Mouse (Mus musculus): ENCODE results near the gene Ankzf1. TPM values are rescaled to one million over a fixed set of nuclear protein-coding genes. Genes with fewer than 3 reads are reported as not detected.
A peak's percentile ranks its signal among the peaks of the same experiment; 100 is the strongest.

Gene Ankzf1
- total and polyA plus RNA-seq, 3 experiments = 5.5 to 16.7 TPM; not detected in 1

DNA sequence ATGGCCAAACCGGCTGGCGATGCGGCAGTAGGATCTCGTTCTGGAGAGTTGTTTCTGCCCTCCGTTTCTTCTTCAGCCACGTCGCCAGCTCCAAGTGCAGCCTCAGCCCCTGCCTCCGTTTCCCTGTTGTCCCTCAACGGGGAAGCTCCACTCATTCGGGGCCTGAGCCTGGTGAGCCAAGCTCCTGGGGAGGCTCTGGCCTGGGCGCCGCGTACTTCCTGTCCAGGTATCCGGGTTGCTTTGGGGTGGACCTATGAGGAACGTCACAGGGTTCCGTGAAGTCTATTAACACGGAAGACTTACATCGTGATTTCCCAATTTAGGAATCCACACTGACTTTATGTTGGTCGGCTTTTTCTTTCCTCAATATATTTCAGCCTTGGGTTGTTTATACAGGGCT, 501 bp downstream of the Ankzf1 start (continued):
- no peak for TF ChIP-seq USF1 (IDR thresholded peaks at IDR 0.05; ENCODE audit: low read depth, low read length)

GRCm38 (mm10) chr1:75201236-75201635, 9.3 kb downstream of the Ankzf1 start:
- Histone ChIP-seq H3K27ac (ENCODE audit: control insufficient read depth, low read depth, low read length) (no peak overlapping the region), H3K9ac (ENCODE audit: control insufficient read depth, low read depth, low read length, poor library complexity, severe bottlenecking) (no peak overlapping the region), H3K9me3 (replicated peaks; ENCODE audit: insufficient read depth, low read length) (no peaks in the 10 kb centered on the region), H3K4me1 (ENCODE audit: control insufficient read depth in 1 of 2, insufficient read depth in 2 of 2, low read length in 2 of 2) (no peaks in the 10 kb centered on the region), H3K27me3 (ENCODE audit: control insufficient read depth in 1 of 2, insufficient read depth in 2 of 2, low read length in 2 of 2) (no peaks in the 10 kb centered on the region), H3K36me3 (ENCODE audit: control insufficient read depth in 1 of 2, insufficient read depth in 2 of 2, low read length in 2 of 2) (no peaks in the 10 kb centered on the region; a peak in 1 of 4 replicates), H3K4me3 (ENCODE audit: control insufficient read depth in 1 of 2, insufficient read depth in 1 of 2, low read depth in 2 of 2, low read length in 2 of 2) (no peak overlapping the region), H3K79me2 (ENCODE audit: control insufficient read depth, insufficient read depth, low read length, poor library complexity) (no peaks in the 10 kb centered on the region)
- no peak for DNase-seq (ENCODE audit: low read depth, low spot score)
- TF ChIP-seq JUND (IDR thresholded peaks at IDR 0.05; ENCODE audit: low read depth, low read length) (no peak), ZC3H11A (IDR thresholded peaks at IDR 0.05; ENCODE audit: low read depth, low read length) (no peak), ZNF384 (IDR thresholded peaks at IDR 0.05; ENCODE audit: low read depth, low read length) (no peak)

DNA sequence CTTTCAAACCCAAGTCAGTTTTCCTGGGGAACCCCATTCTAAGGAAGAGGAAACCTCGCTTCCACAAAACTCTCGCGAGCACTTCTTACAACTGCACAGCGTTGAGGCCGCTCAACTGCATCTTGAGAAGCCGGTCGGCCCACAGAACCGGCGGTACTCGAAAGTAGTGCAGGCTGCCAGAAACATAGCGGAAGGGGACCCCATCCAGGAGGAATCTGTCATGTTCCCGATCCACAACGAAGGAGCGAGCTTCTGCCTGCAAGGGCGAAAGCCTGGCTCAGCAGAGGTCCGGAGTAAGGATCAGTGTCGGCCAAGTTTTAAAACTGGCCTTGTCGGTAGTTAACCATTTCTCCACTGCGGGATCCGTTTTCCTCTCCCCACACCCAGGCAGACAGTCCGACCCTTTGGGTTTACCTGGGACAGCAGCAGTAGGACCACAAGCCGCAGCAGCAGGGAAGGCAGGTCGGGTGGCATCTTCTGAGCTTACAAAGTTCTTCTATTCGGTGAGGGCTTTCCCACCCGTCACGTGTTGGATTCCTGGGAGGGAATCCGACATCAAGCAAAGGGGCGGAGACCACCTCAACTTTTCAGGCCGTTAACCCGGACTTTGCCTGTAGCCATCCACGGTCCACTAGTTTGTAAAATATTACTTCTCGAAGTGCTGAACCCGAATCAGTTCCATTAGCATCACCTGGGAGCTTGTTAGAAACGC, 17.2 kb downstream of the Ankzf1 start:
- Histone ChIP-seq H3K27ac (ENCODE audit: control insufficient read depth, low read depth, low read length) (peak overlapping the region; percentile 84), H3K36me3 (ENCODE audit: control insufficient read depth in 1 of 2, insufficient read depth in 2 of 2, low read length in 2 of 2) (peaks cover 4 to 33% of the 10 kb centered on the region in 2 experiments; a peak in 3 of 4 replicates), H3K9ac (ENCODE audit: control insufficient read depth, low read depth, low read length, poor library complexity, severe bottlenecking) (peak overlapping the region; percentile 96), H3K79me2 (ENCODE audit: control insufficient read depth, insufficient read depth, low read length, poor library complexity) (peaks cover 40% of the 10 kb centered on the region), H3K27me3 (ENCODE audit: control insufficient read depth in 1 of 2, insufficient read depth in 2 of 2, low read length in 2 of 2) (no peaks in the 10 kb centered on the region), H3K4me3 (ENCODE audit: control insufficient read depth in 1 of 2, insufficient read depth in 1 of 2, low read depth in 2 of 2, low read length in 2 of 2) (peak overlapping the region; percentile 50 to 89), H3K9me3 (replicated peaks; ENCODE audit: insufficient read depth, low read length) (no peaks in the 10 kb centered on the region), H3K4me1 (ENCODE audit: control insufficient read depth in 1 of 2, insufficient read depth in 2 of 2, low read length in 2 of 2) (peaks cover 2 to 34% of the 10 kb centered on the region in 2 experiments; a peak in 3 of 4 replicates)
- peak; percentile 88 for DNase-seq (ENCODE audit: low read depth, low spot score)
- TF ChIP-seq ZMIZ1 (IDR thresholded peaks at IDR 0.05; ENCODE audit: low read depth, low read length) = 0 out of 2 replicates have a peak, but pooled peaks have one; percentile 69
- TF ChIP-seq NELFE (IDR thresholded peaks at IDR 0.05; ENCODE audit: low read depth, low read length) = peak; percentile 84
- TF ChIP-seq USF1 (IDR thresholded peaks at IDR 0.05; ENCODE audit: low read depth, low read length) = peak; percentile 93
- TF ChIP-seq SIN3A (IDR thresholded peaks at IDR 0.05; ENCODE audit: low read length) = peak; percentile 13; the same call in 1 of the 2 replicates
- TF ChIP-seq CHD2 (IDR thresholded peaks at IDR 0.05; ENCODE audit: low read length) = peak; percentile 64
- TF ChIP-seq MYC (IDR thresholded peaks at IDR 0.05; ENCODE audit: low read depth, low read length) = peak; percentile 24; the same call in 1 of the 2 replicates
- TF ChIP-seq USF2 (IDR thresholded peaks at IDR 0.05; ENCODE audit: borderline replicate concordance in 1 of 2, insufficient read depth in 1 of 2, low read depth in 1 of 2, low read length in 2 of 2) = peak in 1 of 2 experiments; percentile 65; a peak in 2 of 4 replicates
- TF ChIP-seq MXI1 (IDR thresholded peaks at IDR 0.05; ENCODE audit: low read depth, low read length) = peak; percentile 80
- TF ChIP-seq GATA1 (IDR thresholded peaks at IDR 0.05; ENCODE audit: low read depth, low read length) = no peak
- peak; percentile 60 for TF ChIP-seq BHLHE40 (IDR thresholded peaks at IDR 0.05; ENCODE audit: borderline replicate concordance, low read depth, low read length)
- TF ChIP-seq MEF2A (IDR thresholded peaks at IDR 0.05; ENCODE audit: extremely low read depth, insufficient replicate concordance, low read depth, low read length, poor library complexity, severe bottlenecking) = no peak
- TF ChIP-seq JUND (IDR thresholded peaks at IDR 0.05; ENCODE audit: low read depth, low read length) = no peak
- TF ChIP-seq KAT2A (conservative IDR thresholded peaks at IDR 0.05; ENCODE audit: low read depth, low read length) = no peak; the same call in 1 of the 2 replicates
- TF ChIP-seq ETS1 (IDR thresholded peaks at IDR 0.05; ENCODE audit: low read depth, low read length) = no peak
- TF ChIP-seq ZNF384 (IDR thresholded peaks at IDR 0.05; ENCODE audit: low read depth, low read length) = no peak
- peak; percentile 58 for TF ChIP-seq HCFC1 (IDR thresholded peaks at IDR 0.05; ENCODE audit: low read depth, low read length)
- no peak for TF ChIP-seq NRF1 (IDR thresholded peaks at IDR 0.05; ENCODE audit: insufficient read depth, low read depth, low read length, poor library complexity, severe bottlenecking)
- TF ChIP-seq POLR2A (IDR thresholded peaks at IDR 0.05; ENCODE audit: control insufficient read depth in 1 of 2, insufficient read depth in 1 of 2, low read depth in 1 of 2, low read length in 2 of 2, poor library complexity in 1 of 2) = peak; percentile 85 to 89
- 0 out of 2 replicates have a peak, but pooled peaks have one; percentile 22 for TF ChIP-seq TCF12 (IDR thresholded peaks at IDR 0.05; ENCODE audit: low read depth, low read length)
- TF ChIP-seq ZKSCAN1 (IDR thresholded peaks at IDR 0.05; ENCODE audit: low read depth, low read length) = no peak
- no peak for TF ChIP-seq POLR2AphosphoS5 (IDR thresholded peaks at IDR 0.05; ENCODE audit: borderline replicate concordance, low read depth, low read length)
- TF ChIP-seq E2F4 (IDR thresholded peaks at IDR 0.05; ENCODE audit: borderline replicate concordance, low read depth, low read length) = no peak
- no peak for TF ChIP-seq CTCF (IDR thresholded peaks at IDR 0.05 in 2 of 3, conservative IDR thresholded peaks at IDR 0.05 in 1 of 3; ENCODE audit: control insufficient read depth in 1 of 3, insufficient read depth in 1 of 3, low read depth in 2 of 3, low read length in 3 of 3, poor library complexity in 1 of 3, severe bottlenecking in 1 of 3)
- peak; percentile 5; the same call in 1 of the 2 replicates for TF ChIP-seq ELF1 (IDR thresholded peaks at IDR 0.05; ENCODE audit: low read depth, low read length)
- no peak for TF ChIP-seq UBTF (IDR thresholded peaks at IDR 0.05; ENCODE audit: borderline replicate concordance, insufficient read depth, low read depth, low read length)

All from MEL (cell line).